9 mouse cellular contexts compared by ENCODE assay signal in the genomic region with DNA sequence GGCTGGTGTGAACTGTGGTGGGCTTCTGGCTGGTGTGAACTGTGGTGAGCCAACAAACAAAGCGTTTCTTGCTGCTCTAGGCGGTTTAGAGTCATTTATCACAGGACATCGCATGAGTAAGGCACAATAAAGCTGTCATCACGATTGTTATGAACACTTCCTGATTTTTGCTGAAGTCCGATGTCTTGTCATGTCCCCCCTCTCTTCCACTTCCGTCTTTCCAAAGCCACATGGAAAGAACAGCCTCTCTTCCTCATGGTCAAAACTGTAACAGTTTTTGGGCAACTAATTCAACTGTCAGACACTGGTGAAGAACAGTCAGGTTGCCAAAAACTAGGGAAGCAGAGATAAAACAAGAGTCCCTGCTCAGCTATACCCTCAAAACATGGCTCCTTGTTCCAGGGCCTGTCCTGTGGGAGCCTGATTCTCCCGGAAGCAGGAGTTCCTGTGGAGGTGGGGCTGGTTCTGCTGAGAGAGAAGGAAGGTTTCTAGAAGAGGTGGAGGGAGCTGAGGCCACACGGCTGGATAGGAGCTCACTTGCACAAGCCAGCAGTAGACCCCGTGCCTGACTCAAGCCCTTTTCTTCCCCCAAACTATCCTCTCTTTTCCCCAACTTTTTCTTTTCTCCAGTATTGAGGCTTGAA. TPM values are rescaled to one million over a fixed set of nuclear protein-coding genes. Genes with fewer than 3 reads are reported as not detected.
DNase-seq lines count a peak whose midpoint lies in the region; ATAC-seq lines count a peak whose summit lies in the region.
"Had no signal": no experiment of that assay in that cellular context is flagged by ENCODE, and none has a peak within 500 bp of the region (broad histone marks: within the 10 kb centered on the region; RNA-seq: fewer than 3 reads in every experiment).

No protein-coding gene starts in this region.

- H3K9me3 ChIP-seq in kidney, embryonic 16.5 days (ENCODE audit: low read length) = no peaks in the 10 kb centered on the region
- H3K9me3 ChIP-seq in embryonic facial prominence, embryonic 11.5 days (replicated peaks; ENCODE audit: control insufficient read depth, low read length) = no peaks in the 10 kb centered on the region

- DNase-seq in kidney, postnatal 25 days = no peak
- no peak for DNase-seq in embryonic facial prominence, embryonic 11.5 days (ENCODE audit: low spot score)
- peak; percentile 35 for DNase-seq in kidney, postnatal 10 days
- no peak for DNase-seq in embryo, embryonic 9.5 days (ENCODE audit: extremely low spot score)
- no peak for DNase-seq in gastrocnemius, postnatal 25 days
- DNase-seq in left cerebral cortex, postnatal 10 days (ENCODE audit: extremely low spot score in 1 of 2, low spot score in 2 of 2) = no peak

- H3K9ac ChIP-seq in kidney, embryonic 16.5 days (replicated peaks; ENCODE audit: low read length) = no peak overlapping the region
- no peak overlapping the region for H3K9ac ChIP-seq in embryonic facial prominence, embryonic 11.5 days (replicated peaks; ENCODE audit: low read length)

- H3K27ac ChIP-seq in kidney, embryonic 16.5 days (ENCODE audit: low read length) = peak overlapping the region; percentile 83
- H3K27ac ChIP-seq in embryonic facial prominence, embryonic 11.5 days (replicated peaks; ENCODE audit: low read depth, low read length) = peak overlapping the region; percentile 31; the same call in 1 of the 2 replicates

- no peak overlapping the region for H3K4me2 ChIP-seq in kidney, embryonic 16.5 days (replicated peaks; ENCODE audit: low read depth, low read length)
- H3K4me2 ChIP-seq in embryonic facial prominence, embryonic 11.5 days (ENCODE audit: low read depth, low read length) = no peak overlapping the region

- H3K4me1 ChIP-seq in kidney, embryonic 16.5 days (ENCODE audit: insufficient read depth, low read length) = peaks cover 32% of the 10 kb centered on the region
- 0 out of 2 replicates have a peak, but pooled peaks cover 4% of the 10 kb centered on the region for H3K4me1 ChIP-seq in embryonic facial prominence, embryonic 11.5 days (ENCODE audit: control insufficient read depth, insufficient read depth, low read length)

- no peak for ATAC-seq in kidney, embryonic 16.5 days (ENCODE audit: low FRiP score, low TSS enrichment)
- ATAC-seq in embryonic facial prominence, embryonic 11.5 days (replicated peaks; ENCODE audit: insufficient number of reproducible peaks, low FRiP score, low TSS enrichment, low read depth) = no peak
- ATAC-seq in monocyte, adult 5-6 weeks (replicated peaks; ENCODE audit: insufficient number of reproducible peaks, low FRiP score, low TSS enrichment, poor library complexity, severe bottlenecking) = peak; percentile 69

- intact Hi-C loops in left cerebral cortex, postnatal 10 days (cut with DNase I) = no loop called here

- WGBS in kidney, embryonic 16.5 days = 57% methylated on average over 9 of the region's 9 CpGs
- WGBS in embryonic facial prominence, embryonic 11.5 days = 77% methylated on average over 9 of the region's 9 CpGs

- no peaks in the 10 kb centered on the region for H3K36me3 ChIP-seq in kidney, embryonic 16.5 days (ENCODE audit: insufficient read depth, low read length)
- H3K36me3 ChIP-seq in embryonic facial prominence, embryonic 11.5 days (replicated peaks; ENCODE audit: control insufficient read depth, insufficient read depth, low read depth, low read length) = no peaks in the 10 kb centered on the region

- H3K27me3 ChIP-seq in kidney, embryonic 16.5 days (ENCODE audit: insufficient read depth, low read length) = no peaks in the 10 kb centered on the region; the same call in 1 of the 2 replicates
- H3K27me3 ChIP-seq in embryonic facial prominence, embryonic 11.5 days (ENCODE audit: control insufficient read depth, insufficient read depth, low read length) = no peaks in the 10 kb centered on the region

- no peak overlapping the region for H3K4me3 ChIP-seq in kidney, embryonic 16.5 days (ENCODE audit: low read length)
- H3K4me3 ChIP-seq in embryonic facial prominence, embryonic 11.5 days (ENCODE audit: low read depth, low read length) = no peak overlapping the region

RNA-seq across cellular contexts. Expression of a gene that starts 9.1 kb away (rescaled TPM):
- polyA plus RNA-seq in kidney, embryonic 16.5 days (2015; fragmentation: Nextera tagmentation; extraction: Ambion mirVana) = not detected in 2 replicates
- polyA plus RNA-seq in embryonic facial prominence, embryonic 11.5 days (2014; fragmentation: Nextera tagmentation; extraction: Ambion mirVana) = not detected in 2 replicates
- not detected in 3 replicates for total RNA-seq in monocyte, adult 5-6 weeks (2017)
- total RNA-seq in gastrocnemius, postnatal 25 days (2021) = not detected
- total RNA-seq in left cerebral cortex, postnatal 10 days (2021) = 1 to 10 TPM in 1 of 2 experiments, under 1 TPM in 1; 0.66 to 1.0 TPM
- polyA plus RNA-seq: cortical plate, adult 2 months had no signal

RNA-seq across cellular contexts. Expression of a gene that starts 33.7 kb away (rescaled TPM):
- polyA plus RNA-seq in kidney, embryonic 16.5 days (2015; fragmentation: Nextera tagmentation; extraction: Ambion mirVana) = 6.6 and 7.8 TPM in 2 replicates
- polyA plus RNA-seq in embryonic facial prominence, embryonic 11.5 days (2014; fragmentation: Nextera tagmentation; extraction: Ambion mirVana) = 8.1 and 10.4 TPM in 2 replicates
- 13.7 to 20.7 TPM (median 16.1 TPM) in 3 replicates for total RNA-seq in monocyte, adult 5-6 weeks (2017)
- total RNA-seq in gastrocnemius, postnatal 25 days (2021) = 10 to 100 TPM; 15.8 to 17.4 TPM
- total RNA-seq in left cerebral cortex, postnatal 10 days (2021) = 100 to 1,000 TPM; 111 to 118 TPM

RNA-seq across cellular contexts. Expression of a gene that starts 51.3 kb away (rescaled TPM):
- polyA plus RNA-seq in kidney, embryonic 16.5 days (2015; fragmentation: Nextera tagmentation; extraction: Ambion mirVana) = 366 and 377 TPM in 2 replicates
- 433 and 480 TPM in 2 replicates for polyA plus RNA-seq in embryonic facial prominence, embryonic 11.5 days (2014; fragmentation: Nextera tagmentation; extraction: Ambion mirVana)
- total RNA-seq in monocyte, adult 5-6 weeks (2017) = 274 to 316 TPM (median 277 TPM) in 3 replicates
- total RNA-seq in gastrocnemius, postnatal 25 days (2021) = 10 to 100 TPM in 1 of 2 experiments, 1 to 10 TPM in 1; 7.5 to 14.0 TPM
- 10 to 100 TPM; 89.6 to 95.4 TPM for total RNA-seq in left cerebral cortex, postnatal 10 days (2021)

Comparison
In these comparisons a context has a peak if more than half of its experiments do, and no peak if none do; other contexts are left out.
1. RNA of a gene that starts 51.3 kb away (total RNA-seq): 274 to 316 TPM in monocyte, adult 5-6 weeks and 89.6 to 95.4 TPM in left cerebral cortex, postnatal 10 days; 7.5 to 14.0 TPM in gastrocnemius, postnatal 25 days; every median in the first group is over 4 times any median in the second.